Mouse (Mus musculus) stomach, postnatal 0 days (tissue): ENCODE results near the gene Lrfn3.

Source experiments
- CTCF ChIP-seq: IDR thresholded peaks from 2 replicates; pipeline ENCODE4 v1.5.1; 2016; ENCODE audit warnings: antibody characterized with exemption, low read depth, mild to moderate bottlenecking, moderate library complexity
- EP300 ChIP-seq: optimal IDR thresholded peaks from 2 replicates; pipeline ENCODE3; 2016; ENCODE audit warnings: antibody characterized with exemption

DNA sequence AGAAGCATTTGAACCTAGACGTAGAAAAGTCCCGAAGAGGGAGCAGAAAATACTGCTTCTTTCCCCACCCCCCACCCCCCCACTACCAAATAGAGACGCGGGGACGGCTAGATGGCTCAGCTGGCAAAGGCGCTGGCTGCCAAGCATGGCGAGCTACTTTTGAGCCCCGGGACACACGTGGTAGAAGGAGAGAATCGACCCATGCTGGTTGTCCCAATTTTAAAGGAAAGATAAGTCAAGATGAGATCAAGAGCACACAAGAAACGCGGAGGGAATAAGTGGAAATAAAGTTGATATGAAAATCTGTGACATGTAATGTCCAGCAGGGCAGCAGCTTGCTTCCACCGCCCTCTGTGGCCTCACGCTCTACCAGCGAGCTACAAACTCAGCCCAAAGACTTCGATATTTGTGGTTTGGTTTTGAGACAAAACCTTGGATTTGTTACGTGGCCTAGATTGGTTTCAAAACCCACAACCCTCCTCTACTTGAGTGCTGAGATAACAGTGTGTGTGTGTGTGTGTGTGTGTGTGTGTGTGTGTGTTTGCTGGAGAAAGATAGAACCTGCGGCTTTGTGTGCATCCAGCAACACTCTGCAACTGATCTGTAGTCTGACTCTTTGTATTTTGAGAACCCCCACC, 29.8 kb downstream of the Lrfn3 start:
- TF ChIP-seq CTCF, result no peak
- TF ChIP-seq EP300, result no peak
